Comparison of ENCODE assay signal across 23 mouse cellular contexts in genomic region chr11:6594845-6595244, GRCm38 (mm10). TPM values are rescaled to one million over a fixed set of nuclear protein-coding genes. Genes with fewer than 3 reads are reported as not detected.
DNase-seq lines count a peak whose midpoint lies in the region; ATAC-seq lines count a peak whose summit lies in the region.
"Had no signal": no experiment of that assay in that cellular context is flagged by ENCODE, and none has a peak within 500 bp of the region (broad histone marks: within the 10 kb centered on the region; RNA-seq: fewer than 3 reads in every experiment).

No protein-coding gene starts in this region.

- peak overlapping the region; percentile 18 for H3K4me3 ChIP-seq in liver, embryonic 13.5 days (replicated peaks)
- H3K4me3 ChIP-seq: forebrain, embryonic 12.5 days had no signal

- H3K27ac ChIP-seq in liver, embryonic 13.5 days, result peak overlapping the region; percentile 95
- H3K27ac ChIP-seq: forebrain, embryonic 12.5 days had no signal

- no peaks in the 10 kb centered on the region for H3K27me3 ChIP-seq in liver, embryonic 13.5 days
- H3K27me3 ChIP-seq: forebrain, embryonic 12.5 days had no signal

- H3K9ac ChIP-seq in liver, embryonic 13.5 days, result peak overlapping the region; percentile 61
- H3K9ac ChIP-seq: forebrain, embryonic 12.5 days had no signal

- no peaks in the 10 kb centered on the region for H3K9me3 ChIP-seq in liver, embryonic 13.5 days (replicated peaks)
- H3K9me3 ChIP-seq: forebrain, embryonic 12.5 days had no signal

- peak; percentile 61 to 67 for DNase-seq in cerebellum, postnatal 10 days
- no peak for DNase-seq in cerebellum, adult 9-11 months
- DNase-seq in kidney, adult 11 months, result peak; percentile 17
- no peak for DNase-seq in kidney, adult 18-20 months
- peak; percentile 48 for DNase-seq in brain, adult 2 months (ENCODE audit: low read depth, low spot score)
- no peak for DNase-seq in liver, embryonic 13.5 days
- no peak for DNase-seq in ovary, postnatal 14 days (ENCODE audit: low spot score)
- DNase-seq in left cerebral cortex, postnatal 36 days (ENCODE audit: low spot score in 2 of 2), result no peak
- DNase-seq: adrenal gland, postnatal 14 days; B cell, adult 2 months; gastrocnemius, postnatal 36 days; layer of hippocampus, postnatal 36 days; lung, postnatal 36 days; right cerebral cortex, postnatal 25 days; thymus, postnatal 25 days had no signal

- H3K4me2 ChIP-seq in liver, embryonic 13.5 days, result peak overlapping the region; percentile 51
- H3K4me2 ChIP-seq: forebrain, embryonic 12.5 days; heart, embryonic 11.5 days had no signal

- ATAC-seq in liver, embryonic 13.5 days (ENCODE audit: low read depth), result no peak

- H3K4me1 ChIP-seq in liver, embryonic 13.5 days (replicated peaks), result peaks cover 100% of the 10 kb centered on the region

- WGBS in liver, embryonic 13.5 days (ENCODE audit: insufficient replicate concordance), result 66% methylated on average over 6 of the region's 6 CpGs

- H3K36me3 ChIP-seq in liver, embryonic 13.5 days, result peaks cover 87% of the 10 kb centered on the region

- intact Hi-C loops in left cerebral cortex, postnatal 36 days (cut with DNase I), result no loop called here

RNA-seq across cellular contexts. Expression of gene Nacad, which starts 11.0 kb away (rescaled TPM):
- 5.0 and 5.7 TPM in 2 replicates for polyA plus RNA-seq in liver, embryonic 13.5 days (2015; fragmentation: Nextera tagmentation; extraction: Ambion mirVana)
- total RNA-seq in left cerebral cortex, postnatal 36 days (2021), result 10 to 100 TPM; 41.3 to 51.0 TPM

RNA-seq across cellular contexts. Expression of gene Tbrg4, which starts 31.0 kb away (rescaled TPM):
- polyA plus RNA-seq in liver, embryonic 13.5 days (2015; fragmentation: Nextera tagmentation; extraction: Ambion mirVana), result 46.1 and 46.2 TPM in 2 replicates
- 10 to 100 TPM; 48.3 to 58.7 TPM for total RNA-seq in left cerebral cortex, postnatal 36 days (2021)

RNA-seq across cellular contexts. Expression of gene Wap, which starts 43.6 kb away (rescaled TPM):
- not detected in 2 replicates for polyA plus RNA-seq in liver, embryonic 13.5 days (2015; fragmentation: Nextera tagmentation; extraction: Ambion mirVana)
- total RNA-seq in left cerebral cortex, postnatal 36 days (2021), result not detected
- total RNA-seq: adrenal gland, postnatal 14 days; gastrocnemius, postnatal 36 days; layer of hippocampus, postnatal 36 days; left cerebral cortex, postnatal 25 days; liver, adult 2 months had no signal
- polyA plus RNA-seq: forebrain, embryonic 12.5 days; heart, embryonic 11.5 days; hindbrain, embryonic 11.5 days; intestine, embryonic 14.5 days; large intestine, adult 2 months; liver, adult 2 months; neural tube, embryonic 14.5 days had no signal

RNA-seq across cellular contexts. Expression of gene Ccm2, which starts 48.2 kb away (rescaled TPM):
- polyA plus RNA-seq in liver, embryonic 13.5 days (2015; fragmentation: Nextera tagmentation; extraction: Ambion mirVana), result 45.8 and 46.1 TPM in 2 replicates
- 10 to 100 TPM; 56.1 to 64.1 TPM for total RNA-seq in left cerebral cortex, postnatal 36 days (2021)

Comparison
In these comparisons a context has a peak if more than half of its experiments do, and no peak if none do; other contexts are left out.
1. DNase-seq: peak in cerebellum, postnatal 10 days (2 of 2), kidney, adult 11 months (single experiment) and brain, adult 2 months (single experiment); none in cerebellum, adult 9-11 months (single experiment), kidney, adult 18-20 months (single experiment), liver, embryonic 13.5 days (single experiment), ovary, postnatal 14 days (single experiment) and left cerebral cortex, postnatal 36 days (0 of 2).